Mouse (Mus musculus): ENCODE data around the gene Ddi2.
A peak's percentile ranks its signal among the peaks of the same experiment; 100 is the strongest.

The Ddi2 gene

DNA sequence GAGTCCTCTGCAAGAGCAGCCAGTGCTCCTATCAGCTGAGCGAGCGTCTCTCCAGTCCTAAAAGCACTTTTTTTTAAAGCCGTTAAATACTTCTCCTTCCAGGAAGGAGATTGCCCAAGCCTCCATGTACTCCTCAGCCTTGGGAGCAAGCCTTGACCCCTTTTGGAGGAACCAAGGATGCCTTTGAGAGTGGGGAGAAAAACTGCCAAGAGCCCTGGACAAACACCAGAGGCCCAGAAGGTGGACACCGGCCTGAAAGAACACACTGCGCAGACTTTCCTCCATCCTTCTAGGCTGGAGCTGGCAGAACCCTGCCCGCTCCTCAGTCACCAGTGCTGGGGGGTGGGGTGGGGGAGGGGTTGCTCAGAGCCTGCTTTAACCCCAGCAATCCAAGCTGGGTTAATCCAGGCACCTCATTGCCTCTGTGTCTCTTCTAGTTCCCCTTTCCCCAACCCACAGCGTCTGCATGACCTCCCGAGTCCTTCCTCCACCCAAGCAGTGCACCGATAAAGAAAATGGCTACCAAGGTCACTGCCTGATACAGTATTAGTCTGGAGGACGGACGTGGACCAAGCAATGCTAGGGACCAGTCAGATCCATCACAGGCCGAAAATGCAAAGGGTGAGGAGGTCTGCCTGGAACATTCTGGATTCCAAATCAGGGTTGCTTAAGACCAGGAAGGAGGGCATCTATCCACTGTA lies 67.2 kb downstream of the Ddi2 start:
- peak in 1 of 2 experiments; percentile 43 for DNase-seq (ENCODE audit: low read depth in 1 of 2, low spot score in 2 of 2)

DNA sequence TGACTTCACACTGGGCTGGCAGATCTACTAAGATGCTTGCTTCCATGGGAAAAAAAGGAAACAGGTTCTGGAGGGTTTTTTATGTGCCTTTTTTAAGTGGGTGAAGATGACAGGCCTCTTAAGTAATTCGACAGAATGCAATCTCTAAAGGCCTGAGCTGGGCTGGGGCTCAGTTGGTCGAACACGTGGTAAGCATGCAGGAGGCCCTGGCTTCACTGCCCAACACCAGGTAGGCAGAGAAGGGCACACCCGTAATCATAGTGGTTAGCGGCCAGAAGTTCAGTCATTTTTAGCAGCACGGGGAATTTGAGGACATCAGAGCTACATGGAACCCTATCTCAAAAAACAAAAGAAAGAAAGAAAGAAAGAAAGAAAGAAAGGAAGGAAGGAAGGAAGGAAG lies 68.7 kb downstream of the Ddi2 start:
- DNase-seq (ENCODE audit: low read depth in 1 of 2, low spot score in 2 of 2) = no peak

DNA sequence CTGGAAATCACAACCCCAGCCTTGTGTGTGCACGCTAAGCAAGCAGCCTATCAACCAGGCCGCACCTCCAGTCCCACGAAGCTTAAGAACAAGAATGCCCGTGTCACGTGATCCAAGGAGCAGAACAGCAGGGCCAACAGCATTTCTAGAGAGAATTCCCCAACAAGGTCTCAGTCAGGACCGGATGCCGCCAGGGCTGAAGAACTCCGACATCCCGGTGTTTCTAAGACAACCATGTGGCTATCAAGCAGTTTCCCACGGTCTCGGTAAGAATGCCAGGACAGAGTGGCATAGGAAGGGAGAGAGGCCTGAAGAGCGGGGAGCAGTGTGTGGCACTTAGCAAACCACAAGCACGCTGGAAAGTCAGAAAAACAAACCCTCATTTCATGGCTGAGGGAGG lies 69.4 kb downstream of the Ddi2 start:
- no peak for DNase-seq (ENCODE audit: low read depth in 1 of 2, low spot score in 2 of 2)

DNA sequence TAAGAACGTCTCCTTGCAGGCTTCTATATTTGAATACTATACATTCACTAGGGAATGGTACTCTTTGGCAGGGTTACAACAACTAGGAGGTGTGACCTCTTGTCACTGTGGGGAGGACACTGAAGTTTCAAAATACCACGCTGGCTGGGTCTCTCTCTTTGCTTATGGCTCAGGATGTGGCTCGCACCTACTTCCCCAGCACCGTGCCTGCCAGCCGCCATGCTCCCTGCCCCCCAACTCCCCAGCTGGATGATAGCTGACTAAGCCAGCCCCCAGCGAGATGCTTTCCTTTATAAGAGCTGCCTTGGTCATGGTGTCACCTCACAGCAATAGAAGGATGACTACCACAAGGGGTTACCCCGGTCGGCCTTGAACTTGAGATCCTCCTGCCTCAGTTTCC lies 70.2 kb downstream of the Ddi2 start:
- DNase-seq (ENCODE audit: low read depth in 1 of 2, low spot score in 2 of 2) = no peak

DNA sequence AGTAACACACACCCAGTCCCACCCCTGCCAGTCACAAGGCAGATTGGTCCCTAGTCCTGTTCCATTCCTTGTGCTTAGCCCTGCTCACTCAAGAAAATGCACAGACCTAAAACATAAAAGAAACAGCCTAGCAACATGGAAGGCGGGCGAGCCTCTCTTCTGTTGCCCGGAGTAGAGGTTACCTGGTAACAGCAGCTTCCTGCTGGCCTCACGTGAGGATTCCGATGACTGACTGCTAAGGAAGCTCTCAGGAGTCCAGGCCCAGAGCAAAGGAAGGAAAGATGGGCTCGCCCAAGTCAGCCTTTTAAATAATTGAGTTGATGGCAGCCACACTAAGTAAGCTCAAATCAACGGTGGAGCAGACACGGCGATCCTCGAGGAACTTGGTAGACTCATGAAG lies 71.3 kb downstream of the Ddi2 start:
- no peak for DNase-seq (ENCODE audit: low read depth in 1 of 2, low spot score in 2 of 2)

DNA sequence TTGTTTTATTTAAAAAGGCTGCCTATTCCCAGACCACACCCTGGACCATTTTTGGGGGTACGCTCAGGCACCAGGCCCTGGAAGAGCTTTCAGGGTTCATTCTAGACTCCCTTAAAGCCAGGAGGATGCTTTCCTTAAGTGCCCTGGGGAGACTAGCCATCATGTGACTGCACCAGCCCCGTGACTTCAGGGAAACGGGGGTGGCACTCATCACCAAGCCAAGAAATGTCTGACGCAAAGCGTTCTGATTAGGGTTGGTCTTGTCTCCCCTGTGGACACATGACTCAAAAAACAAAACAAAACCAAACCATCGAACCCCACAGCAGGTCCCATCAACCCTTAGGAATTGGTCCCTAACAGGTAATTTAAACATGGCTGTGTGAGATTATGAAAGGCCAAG lies 71.9 kb downstream of the Ddi2 start:
- DNase-seq (ENCODE audit: low read depth in 1 of 2, low spot score in 2 of 2) = no peak

DNA sequence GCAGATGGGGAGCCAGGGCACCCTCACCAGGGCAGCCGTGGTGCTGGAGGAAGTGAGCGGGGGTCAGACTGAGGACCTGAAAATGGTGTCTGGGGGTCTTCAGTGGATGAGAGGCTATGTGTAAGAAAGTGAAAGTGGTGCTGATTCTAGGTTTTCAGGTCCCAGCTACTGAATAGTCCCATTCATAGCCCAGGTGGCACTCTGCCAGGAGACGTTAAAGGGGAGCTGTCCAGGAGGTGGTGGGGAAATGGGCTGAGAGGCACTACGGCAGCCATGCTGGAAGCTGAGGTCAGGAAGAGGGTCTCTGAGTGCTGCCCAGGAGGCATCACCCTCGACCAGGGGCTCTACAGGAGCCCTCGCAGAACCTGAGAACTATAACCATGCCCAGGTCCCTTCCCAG lies 74.0 kb downstream of the Ddi2 start:
- no peak for DNase-seq (ENCODE audit: low read depth in 1 of 2, low spot score in 2 of 2)

DNA sequence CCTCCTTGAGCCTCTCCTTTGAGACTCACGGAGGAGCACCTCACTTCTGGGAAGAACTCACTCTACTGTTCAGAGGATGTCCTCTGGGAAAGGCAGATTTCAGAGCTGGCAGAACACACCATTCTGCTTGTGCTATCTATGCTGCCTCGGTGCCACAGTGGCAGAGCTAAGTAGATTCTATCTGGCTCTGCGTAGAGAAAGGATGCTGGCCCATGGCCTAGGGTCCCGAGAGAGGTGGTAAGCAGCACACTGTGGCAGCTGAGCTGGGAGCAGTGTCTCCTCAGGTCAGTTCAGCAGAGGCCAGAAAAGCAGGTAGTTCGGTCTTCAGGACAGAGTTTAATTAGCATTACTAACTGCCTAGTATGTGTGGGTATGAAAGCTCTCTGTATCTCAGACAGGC lies 75.0 kb downstream of the Ddi2 start:
- no peak for DNase-seq (ENCODE audit: low read depth in 1 of 2, low spot score in 2 of 2)

DNA sequence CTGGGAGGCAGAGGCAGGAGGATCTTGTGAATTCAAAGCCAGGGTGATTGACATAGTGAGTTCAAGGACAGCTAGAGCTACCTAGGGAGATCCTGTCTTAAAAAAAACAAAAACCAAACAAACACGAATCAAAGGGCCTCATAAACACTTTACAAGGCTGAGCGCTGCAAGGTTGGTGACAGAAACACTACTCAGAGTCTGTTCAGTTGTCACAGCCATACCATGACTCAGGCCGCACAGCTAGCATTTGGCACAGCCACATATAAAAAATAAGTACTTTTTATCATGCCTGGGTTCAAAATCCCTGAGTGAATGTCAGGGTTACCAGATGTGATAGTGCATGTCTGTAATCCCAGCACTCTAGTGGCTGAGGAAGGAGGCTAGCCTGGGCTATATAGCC lies 76.0 kb downstream of the Ddi2 start:
- no peak for DNase-seq (ENCODE audit: low read depth in 1 of 2, low spot score in 2 of 2)

DNA sequence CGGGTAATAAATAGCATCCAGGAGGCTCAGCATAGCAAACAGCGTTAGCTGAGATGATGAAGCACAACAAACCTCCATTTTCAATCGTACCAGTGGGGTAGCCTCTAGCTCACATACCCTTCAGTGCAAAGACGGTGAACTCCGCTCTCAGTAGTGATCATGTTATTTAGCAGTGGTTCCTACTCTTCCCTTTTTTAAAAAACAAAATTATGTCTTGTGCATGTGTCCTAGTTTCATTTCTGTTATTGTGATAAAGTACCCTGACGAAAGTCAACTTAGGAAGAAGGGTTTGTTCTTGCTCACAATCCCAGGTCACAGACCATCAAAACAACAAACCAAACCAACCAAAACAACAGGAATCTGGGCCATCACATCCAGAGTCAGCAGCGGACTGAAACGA lies 77.2 kb downstream of the Ddi2 start:
- no peak for DNase-seq (ENCODE audit: low read depth in 1 of 2, low spot score in 2 of 2)

DNA sequence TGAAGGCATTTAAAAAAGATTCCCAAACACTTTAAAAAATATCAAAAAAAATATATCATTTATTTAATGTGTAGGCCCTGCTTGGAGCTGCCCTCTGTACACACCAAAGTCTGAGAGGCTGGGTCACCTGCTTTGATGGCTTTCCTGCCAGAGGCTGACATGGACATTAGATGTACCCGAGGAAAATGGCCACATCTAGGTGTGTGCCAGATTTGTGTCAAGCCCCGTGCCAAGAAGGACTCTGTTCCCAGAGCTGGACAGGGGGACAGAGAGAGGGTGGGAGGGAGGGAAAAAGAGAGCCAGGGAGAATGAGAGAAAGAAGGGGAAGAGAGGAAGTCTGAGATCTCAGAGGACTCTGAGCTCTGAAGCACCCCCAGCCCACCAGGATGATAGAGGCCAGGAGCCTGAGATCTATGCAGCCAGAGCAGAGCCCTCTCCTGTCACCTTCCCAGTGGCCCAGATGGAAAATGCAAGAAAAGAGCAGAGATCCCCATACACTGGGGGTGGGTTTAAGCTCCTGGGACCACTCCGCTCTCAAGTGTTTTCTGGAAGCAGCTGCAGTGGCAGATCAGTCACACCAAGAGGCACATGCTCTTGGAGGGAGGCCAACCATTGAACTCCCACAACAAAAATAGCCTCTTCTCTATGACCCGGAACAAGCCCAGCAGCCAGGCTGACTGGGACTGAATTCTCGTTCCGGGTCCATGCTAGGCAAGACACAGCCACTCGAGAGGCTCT lies 79.9 kb downstream of the Ddi2 start:
- no peak for DNase-seq (ENCODE audit: low read depth in 1 of 2, low spot score in 2 of 2)

DNA sequence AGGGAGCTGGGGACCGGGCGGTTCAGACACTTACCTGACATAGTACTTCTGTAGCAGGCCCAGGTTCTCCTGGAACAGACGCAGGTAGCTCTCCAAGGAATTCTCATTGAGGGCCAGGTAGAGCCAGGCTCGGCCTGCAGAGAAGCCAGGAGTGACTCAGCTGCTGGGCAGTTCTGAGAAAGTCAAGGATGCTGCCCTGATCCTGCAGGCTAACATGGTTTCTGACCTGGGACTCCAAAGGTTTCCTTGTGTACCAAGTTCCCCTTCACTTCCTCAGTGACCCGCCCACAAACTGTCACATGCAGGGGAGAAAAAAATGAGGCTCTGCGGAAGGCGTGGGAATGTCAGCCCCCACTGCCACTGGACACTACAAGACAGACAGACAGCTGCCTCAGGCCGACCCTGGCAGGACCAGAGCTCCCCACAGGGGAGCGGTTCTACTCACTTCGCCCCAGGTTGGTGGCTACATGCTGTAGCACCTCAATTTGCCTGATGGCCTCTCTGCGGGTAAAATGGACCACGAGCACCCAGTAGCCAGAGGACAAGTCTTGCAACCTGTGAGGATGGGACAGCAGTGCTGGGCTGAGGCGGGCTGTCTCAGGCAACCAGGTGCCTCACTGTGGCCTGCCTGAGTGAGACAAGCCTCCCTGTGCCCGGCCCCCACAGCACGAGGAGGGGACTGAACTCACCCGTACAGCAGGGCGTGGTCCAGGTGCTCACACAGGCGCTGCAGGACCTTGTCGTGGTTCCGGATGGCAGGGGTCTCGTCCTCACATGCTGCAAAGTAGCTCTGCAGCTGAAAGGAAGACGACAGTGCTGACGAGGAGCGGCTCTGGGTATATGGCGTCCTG lies 81.0 kb downstream of the Ddi2 start:
- no peak for DNase-seq (ENCODE audit: low read depth in 1 of 2, low spot score in 2 of 2)

DNA sequence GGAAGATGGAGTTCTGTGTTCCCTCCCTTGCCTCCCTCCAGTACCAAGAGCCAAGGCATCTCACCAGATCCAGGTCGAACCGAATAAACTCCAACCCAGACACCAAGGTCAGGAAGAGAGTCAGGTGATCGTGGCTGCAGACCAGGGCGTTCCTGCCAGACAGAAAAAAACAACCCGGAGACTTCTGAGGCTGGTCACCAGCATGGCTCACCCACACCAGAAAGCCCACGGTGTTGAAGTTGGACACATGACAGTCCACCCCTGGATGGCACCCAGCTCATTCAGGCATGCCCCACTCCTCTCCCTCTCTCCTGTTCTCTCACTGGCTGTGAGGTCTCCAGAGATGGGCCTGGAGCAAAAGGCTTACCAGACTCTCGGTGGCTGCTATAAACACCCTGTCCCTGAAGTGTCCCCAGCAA lies 81.9 kb downstream of the Ddi2 start:
- no peak for DNase-seq (ENCODE audit: low read depth in 1 of 2, low spot score in 2 of 2)

DNA sequence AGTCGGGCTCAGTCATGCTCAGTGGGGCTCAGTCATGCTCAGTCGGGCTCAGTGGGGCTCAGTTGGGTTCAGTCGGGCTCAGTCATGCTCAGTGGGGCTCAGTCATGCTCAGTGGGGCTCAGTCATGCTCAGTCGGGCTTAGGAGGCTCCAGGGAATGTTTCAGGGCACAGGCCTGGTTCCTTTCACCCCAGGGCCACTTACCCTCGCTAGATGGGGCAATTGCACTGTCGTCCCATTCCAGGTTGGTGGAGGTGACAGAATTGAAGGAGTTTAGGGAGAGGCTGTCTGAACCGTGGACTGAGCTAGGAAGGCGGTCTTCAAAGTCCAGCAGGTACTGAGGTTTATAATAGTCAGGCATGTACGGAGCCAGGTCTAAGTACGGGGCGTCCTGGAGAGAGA lies 83.7 kb downstream of the Ddi2 start:
- DNase-seq (ENCODE audit: low read depth in 1 of 2, low spot score in 2 of 2) = no peak

DNA sequence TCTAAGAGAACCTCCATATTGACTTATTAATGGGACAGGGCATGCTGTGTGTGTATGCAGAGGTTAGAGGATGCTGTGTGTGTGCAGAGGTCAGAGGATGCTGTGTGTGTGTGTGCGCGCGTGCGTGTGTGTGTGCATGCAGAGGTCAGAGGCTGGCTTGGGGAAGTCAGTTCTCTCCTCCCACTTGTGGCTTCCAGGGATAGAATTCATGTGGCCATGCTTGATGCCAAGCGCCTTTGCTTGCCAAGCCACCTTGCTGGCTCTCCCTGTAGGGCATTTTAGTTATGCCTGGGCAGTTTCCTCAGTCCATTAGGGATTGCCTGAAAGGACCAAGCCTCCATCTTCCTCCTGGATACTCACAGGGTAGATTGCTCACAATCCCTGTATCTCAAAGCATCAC lies 86.5 kb downstream of the Ddi2 start:
- DNase-seq (ENCODE audit: low read depth in 1 of 2, low spot score in 2 of 2) = no peak

DNA sequence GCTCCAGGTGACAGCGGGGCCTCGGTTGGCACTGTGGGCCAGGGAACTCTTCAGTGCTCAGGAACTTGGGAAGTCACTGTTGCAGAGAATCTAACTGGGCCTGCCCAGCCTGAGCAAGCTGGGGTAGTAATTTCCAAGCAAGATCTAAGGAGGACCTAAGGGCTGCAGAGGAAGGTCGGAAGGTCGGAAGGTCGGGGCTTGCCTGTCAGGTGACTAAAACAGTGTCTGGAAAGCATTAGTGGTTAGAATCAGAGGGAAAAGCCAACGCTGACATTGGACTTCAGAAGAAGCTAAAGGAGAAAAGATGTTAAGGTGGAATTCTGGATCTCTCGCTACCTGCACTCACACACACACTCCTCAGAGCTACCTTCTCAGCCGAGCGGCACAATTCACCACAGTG lies 87.2 kb downstream of the Ddi2 start:
- DNase-seq (ENCODE audit: low read depth in 1 of 2, low spot score in 2 of 2) = no peak

DNA sequence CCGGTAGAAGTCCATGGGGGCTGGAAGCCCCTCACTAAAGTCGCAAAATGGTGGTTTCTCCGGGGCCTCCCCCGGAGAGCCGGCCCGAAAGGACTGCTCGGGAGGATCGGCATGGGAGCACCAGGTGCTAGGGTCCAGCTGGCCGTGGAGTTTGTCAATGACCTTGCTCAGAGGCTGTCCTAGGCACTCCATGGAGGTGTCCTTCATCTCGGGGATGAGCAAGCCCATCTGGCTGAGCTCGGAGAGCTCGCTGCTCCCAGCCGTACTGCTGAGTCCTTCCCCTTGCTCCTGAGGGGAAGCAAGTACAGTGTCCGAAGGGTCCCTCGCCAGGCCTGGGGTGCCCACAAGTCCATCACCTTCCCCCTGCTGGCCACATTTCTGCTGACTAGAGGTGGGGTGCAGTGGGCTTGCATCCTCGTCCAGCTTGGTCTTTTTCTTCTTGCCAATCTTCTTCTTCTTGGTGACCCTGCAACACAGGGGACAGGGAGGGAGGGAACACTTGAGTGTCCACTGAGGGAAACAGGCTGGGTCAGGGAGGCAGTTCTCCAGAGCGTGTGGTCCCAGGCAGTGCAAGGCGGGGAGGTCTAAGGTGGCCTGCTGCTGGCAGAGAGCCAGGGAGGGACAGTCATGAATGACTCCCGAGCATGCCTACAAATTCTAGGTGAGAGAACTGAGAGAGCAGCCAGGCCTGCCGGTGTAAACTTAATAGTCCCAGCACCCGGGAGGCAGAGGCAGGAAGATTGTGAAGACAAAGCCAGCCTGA lies 90.9 kb downstream of the Ddi2 start:
- no peak for DNase-seq (ENCODE audit: low read depth in 1 of 2, low spot score in 2 of 2)

DNA sequence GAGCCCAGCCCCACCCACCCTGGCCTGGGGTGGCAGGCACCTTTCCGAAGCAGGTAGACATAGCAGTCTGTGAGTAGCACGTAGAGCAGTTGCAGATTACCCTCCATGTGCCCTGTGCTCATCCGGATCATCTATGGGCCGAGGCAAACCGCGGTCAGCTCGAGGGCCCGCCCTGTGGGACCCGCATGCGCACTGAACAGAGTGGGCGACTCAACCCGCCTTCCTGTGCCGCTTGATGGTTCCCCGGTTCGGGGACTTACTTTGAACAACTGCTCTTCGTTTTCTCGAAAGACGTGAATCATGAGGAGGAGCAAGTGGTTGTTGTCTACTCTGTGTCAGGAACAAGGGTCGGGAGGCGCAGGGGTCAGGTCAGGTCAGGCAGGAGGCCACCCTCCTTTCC lies 92.0 kb downstream of the Ddi2 start:
- no peak for DNase-seq (ENCODE audit: low read depth in 1 of 2, low spot score in 2 of 2)

DNA sequence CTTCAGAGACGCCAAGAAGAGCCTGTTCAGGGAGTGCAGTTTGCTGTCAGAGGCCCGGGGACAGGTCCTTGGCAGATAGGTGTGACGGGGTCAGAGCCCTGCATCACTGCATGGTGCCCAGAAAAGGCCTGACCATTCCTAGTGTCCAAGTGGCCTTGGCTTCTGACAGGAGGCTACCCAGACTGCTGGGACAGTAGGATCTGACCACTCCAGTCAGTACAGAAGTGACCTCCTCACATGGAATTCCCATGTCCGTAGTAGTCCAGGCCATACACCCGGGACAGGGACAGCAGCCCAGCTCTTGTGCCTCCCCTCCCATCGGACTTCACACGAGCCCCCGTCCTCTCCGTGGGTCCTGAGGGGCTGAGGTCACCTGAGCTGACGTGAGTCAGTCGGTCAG lies 93.2 kb downstream of the Ddi2 start:
- no peak for DNase-seq (ENCODE audit: low read depth in 1 of 2, low spot score in 2 of 2)

DNA sequence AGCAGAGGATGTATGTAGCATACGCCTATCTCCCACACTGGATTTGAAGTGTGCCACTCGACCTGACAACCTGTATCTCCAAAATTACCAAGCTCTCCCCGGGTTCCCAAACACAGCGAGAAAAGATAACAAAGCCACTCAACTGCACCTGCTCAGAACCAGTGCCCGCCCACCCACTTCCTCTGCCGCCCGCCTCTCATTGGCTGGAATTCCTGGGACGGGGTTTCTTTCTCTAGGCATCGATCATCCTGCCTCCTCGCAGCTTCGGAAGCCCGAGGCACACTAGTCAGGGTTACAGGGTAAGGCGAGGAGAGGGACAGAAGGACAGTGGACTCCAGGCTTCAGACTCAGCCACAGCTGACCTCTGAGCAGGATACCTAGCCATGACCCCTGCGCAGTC lies 94.6 kb downstream of the Ddi2 start:
- no peak for DNase-seq (ENCODE audit: low read depth in 1 of 2, low spot score in 2 of 2)

All from monocyte, adult 2 months (primary cell).